Mouse (Mus musculus) heart, postnatal 36 days (tissue): ENCODE results near the gene Gm21887. TPM values are rescaled to one million over a fixed set of nuclear protein-coding genes. Genes with fewer than 3 reads are reported as not detected.
"Not testable (repeated sequence)": the region's sequence is repeated elsewhere in the genome, so short reads cannot be mapped to it uniquely, and the experiment has no call there.

Source experiments
- DNase-seq, 2 experiments: peaks; one replicate each; pipeline ENCODE4 v3.0.0; 2021 to 2022
- intact Hi-C: fragments of 180-260 bp; cut with DNase I; formaldehyde crosslinking; loops from one replicate; pipeline ENCODE4 v1.15.1; 2025
- total RNA-seq, 2 experiments: library from RNA; stranded (reverse); gene quantifications; 2 replicates each; pipeline ENCODE4 v1.2.3; 2021

The Gm21887 gene
- total RNA-seq, 2 experiments from 2014 or later, result 31.5 to 40.2 TPM

DNA sequence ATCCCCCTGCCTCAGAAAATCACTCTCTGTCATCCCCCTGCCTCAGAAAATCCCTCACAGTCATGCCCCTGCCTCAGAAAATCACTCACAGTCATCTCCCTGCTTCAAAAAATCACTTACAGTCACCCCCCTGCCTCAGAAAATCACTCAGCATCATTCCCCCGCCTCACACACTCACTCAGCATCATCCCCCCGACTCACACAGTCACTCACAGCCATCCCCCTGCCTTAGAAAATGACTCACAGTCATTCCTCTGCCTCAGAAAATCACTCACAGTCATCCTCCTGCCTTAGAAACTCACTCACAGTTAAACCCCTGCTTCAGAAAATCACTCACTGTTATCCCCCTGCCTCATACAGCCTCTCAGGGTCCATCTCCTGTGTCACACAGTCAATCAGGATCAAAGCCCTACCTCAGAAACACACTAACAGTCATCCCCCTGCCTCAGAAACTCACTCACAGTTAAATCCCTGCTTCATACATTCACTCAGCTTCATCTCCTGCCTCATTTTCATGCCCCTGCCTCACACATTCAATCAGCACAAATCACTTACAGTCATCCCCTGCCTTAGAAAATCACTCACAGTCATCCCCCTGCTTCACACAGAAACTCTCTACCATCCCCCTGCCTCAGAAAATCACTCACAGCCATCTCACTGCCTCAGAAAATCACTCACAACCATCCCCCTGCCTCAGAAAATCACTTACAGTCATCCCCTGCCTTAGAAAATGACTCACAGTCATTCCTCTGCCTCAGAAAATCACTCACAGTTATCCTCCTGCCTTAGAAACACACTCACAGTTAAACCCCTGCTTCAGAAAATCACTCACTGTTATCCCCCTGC lies 14.4 kb upstream of the Gm21887 start:
- intact Hi-C loops, DNase-seq: not testable (repeated sequence)

DNA sequence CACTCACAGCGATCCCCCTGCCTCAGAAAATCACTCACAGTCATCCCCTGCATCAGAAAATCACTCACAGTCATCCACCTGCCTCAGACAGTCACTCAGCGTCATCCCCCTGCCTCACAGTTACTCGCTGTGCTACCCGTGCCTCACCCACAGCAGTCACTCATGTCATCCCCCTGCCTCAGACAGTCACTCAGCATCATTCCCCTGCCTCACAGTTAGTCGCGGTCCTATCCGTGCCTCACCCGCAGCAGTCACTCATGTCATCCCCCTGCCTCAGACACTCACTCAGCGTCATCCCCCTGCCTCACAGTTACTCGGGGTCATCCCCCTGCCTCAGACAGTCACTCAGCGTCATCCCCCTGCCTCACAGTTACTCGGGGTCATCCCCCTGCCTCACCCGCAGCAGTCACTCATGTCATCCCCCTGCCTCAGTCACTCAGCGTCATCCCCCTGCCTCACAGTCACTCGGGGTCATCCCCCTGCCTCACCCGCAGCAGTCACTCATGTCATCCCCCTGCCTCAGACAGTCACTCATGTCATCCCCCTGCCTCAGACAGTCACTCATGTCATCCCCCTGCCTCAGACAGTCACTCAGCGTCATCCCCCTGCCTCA lies 13.4 kb upstream of the Gm21887 start:
- DNase-seq, intact Hi-C loops: not testable (repeated sequence)

DNA sequence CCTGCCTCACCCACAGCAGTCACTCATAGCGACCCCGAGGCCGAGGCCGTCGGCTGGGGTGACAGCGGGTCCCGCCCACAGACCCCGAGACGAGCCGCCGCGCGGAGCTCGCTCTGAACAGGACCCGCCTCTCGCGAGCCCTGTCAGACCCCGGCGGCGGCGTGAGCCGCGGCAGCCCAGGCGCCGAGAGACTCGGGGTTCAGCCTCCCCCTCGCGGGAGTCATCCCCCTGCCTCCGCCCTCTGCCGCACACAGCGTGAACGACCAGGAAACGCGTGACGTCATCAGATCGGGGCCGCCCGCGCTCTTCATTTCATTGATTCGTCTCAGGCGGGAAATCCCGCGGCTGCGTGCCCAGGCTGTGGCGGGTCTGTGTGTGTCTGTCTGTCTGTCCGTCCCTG lies 12.5 kb upstream of the Gm21887 start:
- DNase-seq, result peak; percentile 68 to 82
- intact Hi-C loops, result not testable (repeated sequence)

DNA sequence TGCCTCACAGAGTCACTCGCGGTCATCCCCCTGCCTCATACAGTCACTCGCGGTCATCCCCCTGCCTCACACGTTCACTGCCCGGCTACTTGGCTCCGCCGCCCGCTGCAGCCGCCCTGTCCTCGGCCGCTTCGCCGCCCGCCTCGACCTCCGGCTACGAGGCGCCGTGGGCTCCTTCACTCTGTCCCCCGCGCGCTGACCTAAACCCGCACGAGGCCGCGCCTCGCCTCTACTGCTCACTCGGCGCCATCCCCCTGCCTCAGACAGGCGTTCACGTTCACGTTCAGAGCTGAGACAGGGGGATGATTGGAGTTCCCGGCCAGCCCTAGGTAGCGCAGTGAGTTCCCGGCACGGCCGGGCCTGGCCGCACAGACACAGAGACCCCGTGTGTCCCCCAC lies 12.0 kb upstream of the Gm21887 start:
- DNase-seq, intact Hi-C loops: not testable (repeated sequence)

DNA sequence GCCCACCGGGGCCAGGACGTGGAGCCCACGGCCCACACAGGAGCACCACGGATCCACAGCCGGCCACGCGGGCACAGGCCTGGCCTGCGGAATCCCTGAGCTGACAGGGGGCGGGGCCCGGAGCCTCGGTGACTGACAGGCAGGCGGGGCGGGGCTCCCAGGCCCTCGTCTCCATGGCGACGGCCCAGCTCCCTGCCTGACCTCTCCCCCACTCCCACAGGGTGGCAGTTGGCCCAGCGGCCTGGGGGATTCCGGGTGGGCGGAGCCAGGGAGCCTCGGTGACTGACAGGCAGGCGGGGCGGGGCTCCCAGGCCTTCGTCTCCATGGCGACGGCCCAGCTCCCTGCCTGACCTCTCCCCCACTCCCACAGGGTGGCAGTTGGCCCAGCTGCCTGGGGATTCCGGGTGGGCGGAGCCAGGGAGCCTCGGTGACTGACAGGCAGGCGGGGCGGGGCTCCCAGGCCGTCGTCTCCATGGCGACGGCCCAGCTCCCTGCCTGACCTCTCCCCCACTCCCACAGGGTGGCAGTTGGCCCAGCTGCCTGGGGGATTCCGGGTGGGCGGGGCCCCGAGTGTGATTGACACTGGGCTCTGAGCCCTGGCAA lies 11.5 kb upstream of the Gm21887 start:
- peak; percentile 100 for DNase-seq
- intact Hi-C loops, result not testable (repeated sequence)

DNA sequence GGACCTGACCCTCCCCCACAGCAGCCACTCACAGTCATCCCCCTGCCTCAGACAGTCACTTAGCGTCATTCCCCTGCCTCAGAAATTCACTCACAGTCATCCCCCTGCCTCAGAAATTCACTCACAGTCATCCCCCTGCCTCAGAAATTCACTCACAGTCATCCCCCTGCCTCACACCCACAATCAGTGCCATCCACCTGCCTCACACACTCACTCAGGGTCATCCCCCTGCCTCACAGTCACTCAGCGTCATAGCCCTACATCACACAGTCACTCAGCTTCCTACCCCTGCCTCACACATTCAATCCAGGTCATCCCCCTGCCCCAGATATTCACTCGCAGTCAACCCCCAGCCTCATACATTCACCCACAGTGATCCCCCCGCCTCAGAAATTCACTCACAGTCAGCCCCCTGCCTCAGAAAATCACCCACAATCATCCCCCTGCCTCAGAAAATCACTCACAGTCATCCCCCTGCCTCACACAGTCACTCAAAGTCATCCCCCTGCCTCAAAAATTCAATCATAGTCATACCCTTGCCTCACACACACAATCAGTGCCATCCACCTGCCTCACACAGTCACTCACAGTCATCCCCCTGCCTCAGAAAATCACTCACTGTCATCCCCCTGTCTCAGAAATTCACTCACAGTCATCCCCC lies 10.8 kb upstream of the Gm21887 start:
- intact Hi-C loops, result loop anchor here (1.0 kb wide), 1 partner anchor 7 kb away; no protein-coding TSS in a partner anchor
- not testable (repeated sequence) for DNase-seq

DNA sequence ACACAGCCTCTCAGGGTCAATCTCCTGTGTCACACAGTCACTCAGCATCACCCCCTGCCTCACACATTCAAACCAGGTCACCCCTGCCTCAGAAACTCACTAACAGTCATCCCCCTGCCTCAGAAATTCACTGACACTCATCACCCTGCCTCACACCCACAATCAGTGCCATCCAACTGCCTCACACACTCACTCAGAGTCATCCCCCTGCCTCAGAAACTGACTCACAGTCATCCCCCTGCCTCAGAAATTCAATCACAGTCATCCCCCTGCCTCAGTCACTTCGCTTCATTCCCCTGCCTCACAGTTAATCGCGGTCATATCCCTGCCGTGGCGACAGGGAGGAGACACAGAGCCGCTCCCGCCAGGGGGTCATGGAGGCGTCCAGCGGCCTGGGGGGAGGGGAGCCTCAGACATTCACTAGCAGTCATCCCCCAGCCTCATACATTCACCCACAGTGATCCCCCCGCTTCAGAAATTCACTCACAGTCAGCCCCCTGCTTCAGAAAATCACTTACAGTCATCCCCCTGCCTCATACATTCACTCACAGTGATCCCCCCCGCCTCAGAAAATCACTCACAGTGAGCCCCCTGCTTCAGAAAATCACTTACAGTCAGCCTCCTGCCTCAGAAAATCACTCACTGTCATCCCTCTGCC lies 10.1 kb upstream of the Gm21887 start:
- not testable (repeated sequence) for DNase-seq
- intact Hi-C loops, result loop anchor here (1.0 kb wide), 1 partner anchor 8 kb away; no protein-coding TSS in a partner anchor

DNA sequence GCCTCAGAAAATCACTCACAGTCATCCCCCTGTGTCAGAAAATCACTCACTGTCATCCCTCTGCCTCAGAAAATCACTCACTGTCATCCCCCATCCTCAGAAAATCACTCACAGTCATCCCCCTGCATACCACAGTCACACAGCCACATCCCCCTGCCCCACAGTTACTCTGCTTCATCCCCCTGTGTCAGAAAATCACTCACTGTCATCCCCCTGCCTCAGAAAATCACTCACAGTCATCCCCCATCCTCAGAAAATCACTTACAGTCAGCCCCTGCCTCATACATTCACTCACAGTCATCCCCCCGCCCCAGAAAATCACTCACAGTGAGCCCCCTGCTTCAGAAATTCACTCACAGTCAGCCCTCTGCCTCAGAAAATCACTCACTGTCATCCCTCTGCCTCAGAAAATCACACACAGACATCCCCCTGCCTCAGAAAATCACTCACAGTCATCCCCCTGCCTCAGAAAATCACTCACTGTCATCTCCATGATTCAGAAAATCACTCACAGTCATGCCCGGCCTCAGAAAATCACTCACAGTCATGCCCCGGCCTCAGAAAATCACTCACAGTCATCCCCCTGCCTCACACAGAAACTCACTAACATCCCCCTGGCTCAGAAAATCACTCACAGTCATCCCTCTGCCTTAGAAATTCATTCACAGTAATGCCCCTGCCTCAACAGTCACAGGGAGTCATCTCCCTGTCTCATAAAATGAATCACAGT lies 9.4 kb upstream of the Gm21887 start:
- intact Hi-C loops, result loop anchor here (1.0 kb wide), 1 partner anchor 9 kb away; no protein-coding TSS in a partner anchor
- not testable (repeated sequence) for DNase-seq

DNA sequence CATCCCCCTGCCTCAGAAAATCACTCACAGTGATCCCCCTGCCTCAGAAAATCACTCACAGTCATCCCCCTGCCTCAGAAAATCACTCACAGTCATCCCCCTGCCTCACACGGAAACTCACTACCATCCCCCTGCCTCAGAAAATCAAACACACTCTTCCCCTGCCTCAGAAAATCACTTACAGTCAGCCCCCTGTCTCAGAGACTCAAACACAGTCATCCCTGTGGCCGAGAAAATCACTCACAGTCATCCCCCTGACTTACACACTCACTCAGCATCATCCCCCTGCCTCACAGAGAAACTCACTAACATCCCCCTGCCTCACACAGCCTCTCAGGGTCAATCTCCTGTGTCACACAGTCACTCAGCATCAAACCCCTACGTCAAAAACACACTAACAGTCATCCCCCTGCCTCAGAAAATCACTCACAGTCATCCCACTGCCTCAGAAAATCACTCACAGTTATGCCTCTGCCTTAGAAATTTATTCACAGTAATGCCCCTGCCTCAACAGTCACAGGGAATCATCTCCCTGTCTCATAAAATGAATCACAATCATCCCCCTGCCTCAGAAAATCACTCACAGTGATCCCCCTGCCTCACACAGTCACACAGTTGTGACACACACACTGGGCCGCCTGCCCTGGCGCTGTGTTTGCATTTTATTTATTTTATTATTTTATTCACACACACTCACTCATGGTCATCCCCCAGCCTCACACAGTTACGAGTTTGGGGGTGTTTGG lies 8.6 kb upstream of the Gm21887 start:
- DNase-seq, intact Hi-C loops: not testable (repeated sequence)

DNA sequence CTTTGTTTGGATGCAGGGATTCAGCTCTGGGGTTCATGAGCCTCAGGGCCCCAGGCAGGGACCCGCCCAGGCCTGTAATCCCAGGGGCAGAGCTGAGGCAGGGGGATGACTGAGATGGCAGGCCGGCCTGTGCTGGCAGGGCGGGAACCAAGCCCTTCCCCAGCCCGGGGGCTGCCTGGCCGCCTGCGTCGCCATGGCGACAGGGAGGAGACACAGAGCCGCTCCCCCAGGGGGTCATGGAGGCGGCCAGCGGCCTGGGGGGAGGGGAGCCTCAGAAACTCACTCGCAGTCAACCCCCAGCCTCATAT lies 8.1 kb upstream of the Gm21887 start:
- not testable (repeated sequence) for DNase-seq

DNA sequence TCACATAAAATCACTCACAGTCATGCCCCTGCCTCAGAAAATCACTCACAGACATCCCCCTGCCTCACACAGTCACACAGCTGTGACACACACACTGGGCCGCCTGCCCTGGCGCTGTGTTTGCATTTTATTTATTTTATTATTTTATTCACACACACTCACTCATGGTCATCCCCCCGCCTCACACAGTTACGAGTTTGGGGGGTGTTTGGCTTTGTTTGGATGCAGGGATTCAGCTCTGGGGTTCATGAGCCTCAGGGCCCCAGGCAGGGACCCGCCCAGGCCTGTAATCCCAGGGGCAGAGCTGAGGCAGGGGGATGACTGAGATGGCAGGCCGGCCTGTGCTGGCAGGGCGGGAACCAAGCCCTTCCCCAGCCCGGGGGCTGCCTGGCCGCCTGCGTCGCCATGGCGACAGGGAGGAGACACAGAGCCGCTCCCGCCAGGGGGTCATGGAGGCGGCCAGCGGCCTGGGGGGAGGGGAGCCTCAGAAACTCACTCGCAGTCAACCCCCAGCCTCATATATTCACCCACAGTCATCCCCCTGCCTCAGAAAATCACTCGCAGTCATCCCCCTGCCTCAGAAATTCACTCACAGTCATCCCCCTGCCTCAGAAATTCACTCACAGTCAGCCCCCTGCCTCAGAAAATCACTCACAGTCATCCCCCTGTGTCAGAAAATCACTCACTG lies 6.8 kb upstream of the Gm21887 start:
- intact Hi-C loops, DNase-seq: not testable (repeated sequence)

More for the DNA sequence above, 8.1 kb upstream of the Gm21887 start:
- intact Hi-C loops, result not testable (repeated sequence)

DNA sequence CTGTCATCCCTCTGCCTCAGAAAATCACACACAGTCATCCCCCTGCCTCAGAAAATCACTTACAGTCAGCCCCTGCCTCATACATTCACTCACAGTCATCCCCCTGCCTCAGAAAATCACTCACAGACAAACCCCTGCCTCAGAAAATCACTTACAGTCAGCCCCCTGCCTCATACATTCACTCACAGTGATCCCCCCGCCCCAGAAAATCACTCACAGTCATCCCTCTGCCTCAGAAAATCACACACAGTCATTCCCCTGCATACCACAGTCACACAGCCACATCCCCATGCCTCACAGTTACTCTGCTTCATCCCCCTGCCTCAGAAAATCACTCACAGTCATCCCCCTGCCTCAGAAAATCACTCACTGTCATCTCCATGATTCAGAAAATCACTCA lies 5.9 kb upstream of the Gm21887 start:
- DNase-seq, result not testable (repeated sequence)

DNA sequence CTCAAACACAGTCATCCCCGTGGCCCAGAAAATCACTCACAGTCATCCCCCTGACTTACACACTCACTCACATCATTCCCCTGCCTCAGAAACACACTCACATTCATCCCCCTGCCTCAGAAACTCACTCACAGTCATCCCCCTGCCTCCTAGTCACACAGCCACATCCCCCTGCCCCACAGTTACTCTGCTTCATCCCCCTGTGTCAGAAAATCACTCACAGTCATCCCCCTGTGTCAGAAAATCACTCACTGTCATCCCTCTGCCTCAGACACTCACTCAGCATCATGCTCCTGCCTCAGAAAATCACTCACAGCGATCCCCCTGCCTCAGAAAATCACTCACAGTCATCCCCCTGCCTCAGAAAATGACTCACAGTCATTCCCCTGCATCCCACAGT lies 5.2 kb upstream of the Gm21887 start:
- intact Hi-C loops, DNase-seq: not testable (repeated sequence)

More for the DNA sequence above, 5.9 kb upstream of the Gm21887 start:
- intact Hi-C loops, result not testable (repeated sequence)

DNA sequence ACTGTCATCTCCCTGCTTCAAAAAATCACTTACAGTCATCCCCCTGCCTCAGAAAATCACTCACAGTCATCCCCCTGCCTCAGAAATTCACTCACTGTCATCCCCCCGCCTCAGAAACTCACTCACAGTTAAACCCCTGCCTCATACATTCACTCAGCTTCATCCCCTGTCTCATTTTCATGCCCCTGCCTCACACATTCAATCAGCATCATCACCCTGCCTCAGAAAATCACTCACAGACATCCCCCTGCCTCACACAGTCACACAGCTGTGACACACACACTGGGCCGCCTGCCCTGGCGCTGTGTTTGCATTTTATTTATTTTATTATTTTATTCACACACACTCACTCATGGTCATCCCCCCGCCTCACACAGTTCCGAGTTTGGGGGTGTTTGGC lies 4.7 kb upstream of the Gm21887 start:
- intact Hi-C loops, DNase-seq: not testable (repeated sequence)

DNA sequence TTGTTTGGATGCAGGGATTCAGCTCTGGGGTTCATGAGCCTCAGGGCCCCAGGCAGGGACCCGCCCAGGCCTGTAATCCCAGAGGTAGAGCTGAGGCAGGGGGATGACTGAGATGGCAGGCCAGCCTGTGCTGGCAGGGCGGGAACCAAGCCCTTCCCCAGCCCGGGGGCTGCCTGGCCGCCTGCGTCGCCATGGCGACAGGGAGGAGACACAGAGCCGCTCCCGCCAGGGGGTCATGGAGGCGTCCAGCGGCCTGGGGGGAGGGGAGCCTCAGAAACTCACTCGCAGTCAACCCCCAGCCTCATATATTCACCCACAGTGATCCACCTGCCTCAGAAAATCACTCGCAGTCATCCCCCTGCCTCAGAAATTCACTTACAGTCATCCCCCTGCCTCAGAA lies 4.3 kb upstream of the Gm21887 start:
- intact Hi-C loops, DNase-seq: not testable (repeated sequence)

DNA sequence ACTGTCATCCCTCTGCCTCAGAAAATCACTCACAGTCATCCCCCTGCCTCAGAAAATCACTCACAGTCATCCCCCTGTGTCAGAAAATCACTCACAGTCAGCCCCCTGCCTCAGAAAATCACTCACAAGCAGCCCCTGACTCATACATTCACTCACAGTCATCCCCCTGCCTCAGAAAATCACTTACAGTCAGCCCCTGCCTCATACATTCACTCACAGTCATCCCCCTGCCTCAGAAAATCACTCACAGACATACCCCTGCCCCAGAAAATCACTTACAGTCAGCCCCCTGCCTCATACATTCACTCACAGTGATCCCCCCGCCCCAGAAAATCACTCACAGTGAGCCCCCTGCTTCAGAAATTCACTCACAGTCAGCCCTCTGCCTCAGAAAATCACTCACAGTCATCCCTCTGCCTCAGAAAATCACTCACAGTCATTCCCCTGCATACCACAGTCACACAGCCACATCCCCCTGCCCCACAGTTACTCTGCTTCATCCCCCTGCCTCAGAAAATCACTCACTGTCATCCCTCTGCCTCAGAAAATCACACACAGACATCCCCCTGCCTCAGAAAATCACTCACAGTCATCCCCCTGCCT lies 3.7 kb upstream of the Gm21887 start:
- intact Hi-C loops, result not testable (repeated sequence)

DNA sequence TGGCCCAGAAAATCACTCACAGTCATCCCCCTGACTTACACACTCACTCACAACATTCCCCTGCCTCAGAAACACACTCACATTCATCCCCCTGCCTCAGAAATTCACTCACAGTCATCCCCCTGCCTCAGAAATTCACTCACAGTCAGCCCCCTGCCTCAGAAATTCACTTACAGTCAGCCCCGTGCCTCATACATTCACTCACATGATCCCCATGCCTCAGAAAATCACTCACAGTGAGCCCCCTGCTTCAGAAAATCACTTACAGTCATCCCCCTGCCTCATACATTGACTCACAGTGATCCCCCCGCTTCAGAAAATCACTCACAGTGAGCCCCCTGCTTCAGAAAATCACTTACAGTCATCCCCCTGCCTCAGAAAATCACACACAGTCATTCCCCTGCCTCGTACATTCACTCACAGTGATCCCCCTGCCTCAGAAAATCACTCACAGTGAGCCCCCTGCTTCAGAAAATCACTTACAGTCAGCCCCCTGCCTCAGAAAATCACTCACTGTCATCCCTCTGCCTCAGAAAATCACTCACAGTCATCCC lies 2.7 kb upstream of the Gm21887 start:
- intact Hi-C loops, DNase-seq: not testable (repeated sequence)

More for the DNA sequence above, 3.7 kb upstream of the Gm21887 start:
- not testable (repeated sequence) for DNase-seq
